Mouse (Mus musculus) CH12.LX (cell line): ENCODE results near the gene 2900026A02Rik. TPM values are rescaled to one million over a fixed set of nuclear protein-coding genes. Genes with fewer than 3 reads are reported as not detected.

Experiments used
- DNase-seq: peaks from one replicate; pipeline ENCODE4 v3.0.0-alpha.2; 2013; ENCODE audit errors: extremely low read depth
- H3K27ac ChIP-seq: 2 replicates; pipeline ENCODE4 v1.5.1; 2012; ENCODE audit warnings: low read depth, mild to moderate bottlenecking, control low read depth, moderate library complexity; ENCODE audit not compliant: insufficient read depth
- H3K27me3 ChIP-seq: replicated peaks from 2 replicates; pipeline ENCODE3; 2012; ENCODE audit warnings: inconsistent platforms
- H3K36me3 ChIP-seq, 2 experiments: replicated peaks in 1 of 2; 2 replicates each; pipeline versions ENCODE3 to v1.6.1; 2012; ENCODE audit warnings: inconsistent platforms in 1 of 2, low read length in 1 of 2, mild to moderate bottlenecking in 1 of 2, mixed read lengths in 1 of 2, moderate library complexity in 1 of 2; ENCODE audit not compliant: control insufficient read depth in 1 of 2, insufficient read depth in 1 of 2
- H3K4me1 ChIP-seq, 2 experiments: 2 replicates each; pipeline ENCODE4 v1.6.1; 2012; ENCODE audit warnings: inconsistent platforms in 1 of 2, moderate library complexity in 1 of 2; ENCODE audit not compliant: insufficient read depth in 2 of 2, control insufficient read depth in 1 of 2
- H3K4me2 ChIP-seq: 2 replicates; pipeline ENCODE4 v1.6.1; 2012; ENCODE audit warnings: low read depth, mild to moderate bottlenecking, control low read depth; ENCODE audit not compliant: poor library complexity, insufficient read depth, severe bottlenecking
- H3K4me3 ChIP-seq, 3 experiments: fragments of 150-350 bp in 1 of 3; sonication (generic) in 1 of 3; replicated peaks in 1 of 3; 2 replicates each; pipeline versions ENCODE3 to v1.5.1; 2011 to 2012; ENCODE audit warnings: low read depth in 2 of 3, low read length in 2 of 3, mild to moderate bottlenecking in 2 of 3, moderate library complexity in 2 of 3, control low read depth in 1 of 3, improper control_type of control experiment in 1 of 3, inconsistent platforms in 1 of 3, mixed read lengths in 1 of 3; ENCODE audit not compliant: poor library complexity in 1 of 3
- H3K79me2 ChIP-seq: replicated peaks from 2 replicates; pipeline ENCODE4 v1.6.1; 2012; ENCODE audit warnings: mild to moderate bottlenecking, moderate library complexity; ENCODE audit not compliant: control insufficient read depth, poor library complexity, insufficient read depth, severe bottlenecking; ENCODE audit errors: extremely low read depth
- H3K9ac ChIP-seq: 2 replicates; pipeline ENCODE4 v1.6.1; 2012; ENCODE audit warnings: low read depth, mild to moderate bottlenecking, control low read depth, moderate library complexity; ENCODE audit not compliant: insufficient read depth
- H3K9me3 ChIP-seq: replicated peaks from 2 replicates; pipeline ENCODE3; 2012; ENCODE audit warnings: low read length, inconsistent platforms, mixed read lengths
- BHLHE40 ChIP-seq: IDR thresholded peaks from 2 replicates; pipeline ENCODE4 v1.6.1; 2011; ENCODE audit warnings: mild to moderate bottlenecking, low read depth, low read length, improper control_type of control experiment
- CHD1 ChIP-seq: IDR thresholded peaks from 2 replicates; pipeline ENCODE4 v1.6.1; 2012; ENCODE audit warnings: low read depth, low read length, improper control_type of control experiment, inconsistent platforms
- CHD2 ChIP-seq: IDR thresholded peaks from 2 replicates; pipeline ENCODE4 v1.6.1; 2011; ENCODE audit warnings: low read length, improper control_type of control experiment
- E2F4 ChIP-seq: IDR thresholded peaks from 2 replicates; pipeline ENCODE4 v1.6.1; 2011; ENCODE audit warnings: low read depth, low read length, improper control_type of control experiment; ENCODE audit not compliant: insufficient replicate concordance
- GABPA ChIP-seq: IDR thresholded peaks from 2 replicates; pipeline ENCODE4 v1.6.1; 2012; ENCODE audit warnings: low read depth, low read length, improper control_type of control experiment, inconsistent platforms; ENCODE audit not compliant: insufficient replicate concordance
- HCFC1 ChIP-seq: IDR thresholded peaks from 2 replicates; pipeline ENCODE4 v1.6.1; 2012; ENCODE audit warnings: low read depth, mild to moderate bottlenecking, inconsistent platforms, low read length, improper control_type of control experiment
- JUND ChIP-seq: conservative IDR thresholded peaks from 2 replicates; pipeline ENCODE4 v1.6.1; 2011; ENCODE audit warnings: low read depth, low read length, improper control_type of control experiment
- MAFK ChIP-seq: IDR thresholded peaks from 2 replicates; pipeline ENCODE4 v1.6.1; 2011; ENCODE audit warnings: low read length, improper control_type of control experiment; ENCODE audit not compliant: insufficient replicate concordance
- MAX ChIP-seq: IDR thresholded peaks from 2 replicates; pipeline ENCODE4 v1.6.1; 2011; ENCODE audit warnings: low read length, improper control_type of control experiment
- MAZ ChIP-seq: IDR thresholded peaks from 2 replicates; pipeline ENCODE4 v1.6.1; 2012; ENCODE audit warnings: low read depth, mild to moderate bottlenecking, inconsistent platforms, low read length, improper control_type of control experiment, moderate library complexity
- MEF2A ChIP-seq: IDR thresholded peaks from 2 replicates; pipeline ENCODE4 v1.6.1; 2014; ENCODE audit warnings: low read depth, mild to moderate bottlenecking, inconsistent platforms, low read length, improper control_type of control experiment, borderline replicate concordance
- MXI1 ChIP-seq: IDR thresholded peaks from 2 replicates; pipeline ENCODE4 v1.6.1; 2011; ENCODE audit warnings: mild to moderate bottlenecking, low read depth, low read length, improper control_type of control experiment
- PAX5 ChIP-seq: IDR thresholded peaks from 2 replicates; pipeline ENCODE4 v1.6.1; 2012; ENCODE audit warnings: low read length, inconsistent platforms, mixed read lengths
- POLR2AphosphoS2 ChIP-seq: IDR thresholded peaks from 2 replicates; pipeline ENCODE4 v1.6.1; 2011; ENCODE audit warnings: low read depth, low read length, improper control_type of control experiment
- RAD21 ChIP-seq: IDR thresholded peaks from 2 replicates; pipeline ENCODE4 v1.6.1; 2011; ENCODE audit warnings: low read depth, mild to moderate bottlenecking, low read length, improper control_type of control experiment, moderate library complexity
- SIN3A ChIP-seq: IDR thresholded peaks from 2 replicates; pipeline ENCODE4 v1.6.1; 2012; ENCODE audit warnings: low read length, improper control_type of control experiment, inconsistent platforms
- TBP ChIP-seq: conservative IDR thresholded peaks from 2 replicates; pipeline ENCODE4 v1.6.1; 2011; ENCODE audit warnings: low read depth, low read length, improper control_type of control experiment
- USF1 ChIP-seq: IDR thresholded peaks from 2 replicates; pipeline ENCODE4 v1.6.1; 2014; ENCODE audit warnings: low read depth, mild to moderate bottlenecking, inconsistent platforms, low read length, improper control_type of control experiment
- ZKSCAN1 ChIP-seq: IDR thresholded peaks from 2 replicates; pipeline ENCODE4 v1.6.1; 2012; ENCODE audit warnings: low read depth, inconsistent platforms, low read length, improper control_type of control experiment, borderline replicate concordance
- ZMIZ1 ChIP-seq: IDR thresholded peaks from 2 replicates; pipeline ENCODE4 v1.6.1; 2012; ENCODE audit warnings: low read depth, mild to moderate bottlenecking, inconsistent platforms, low read length, improper control_type of control experiment
- dilution Hi-C: fragments of 300-500 bp; cut with MboI; formaldehyde crosslinking; loops from 2 replicates; pipeline ENCODE4 v1.14.3; 2020; ENCODE audit warnings: low sequenced_read_pairs; ENCODE audit not compliant: extremely low pct_unique_long_range_greater_than_20kb, extremely low pct_ligation_motif_present
- in situ Hi-C: fragments of 300-500 bp; cut with MboI; formaldehyde crosslinking; loops from 3 replicates; pipeline ENCODE4 v1.14.3; 2019; ENCODE audit warnings: low sequenced_read_pairs, low pct_ligation_motif_present, low pct_unique_long_range_greater_than_20kb, mixed read lengths
- polyA plus RNA-seq: library from polyadenylated mRNA; unstranded; fragments of >175 nt; gene quantifications from 2 replicates; pipeline ENCODE4 v1.2.1, GENCODE M21; 2012; ENCODE audit warnings: low read depth; ENCODE audit not compliant: insufficient read length
- total RNA-seq, 2 experiments: library from RNA; depleted of rRNA; stranded (reverse); fragments of 300-350 nt in 1 of 2; fragments of >200 nt in 1 of 2; gene quantifications; 2 replicates each; pipeline ENCODE4 v1.2.3; 2012 to 2014

Gene 2900026A02Rik
- total and polyA plus RNA-seq, 3 experiments: 0.85 to 4.6 (median 0.93) TPM

DNA sequence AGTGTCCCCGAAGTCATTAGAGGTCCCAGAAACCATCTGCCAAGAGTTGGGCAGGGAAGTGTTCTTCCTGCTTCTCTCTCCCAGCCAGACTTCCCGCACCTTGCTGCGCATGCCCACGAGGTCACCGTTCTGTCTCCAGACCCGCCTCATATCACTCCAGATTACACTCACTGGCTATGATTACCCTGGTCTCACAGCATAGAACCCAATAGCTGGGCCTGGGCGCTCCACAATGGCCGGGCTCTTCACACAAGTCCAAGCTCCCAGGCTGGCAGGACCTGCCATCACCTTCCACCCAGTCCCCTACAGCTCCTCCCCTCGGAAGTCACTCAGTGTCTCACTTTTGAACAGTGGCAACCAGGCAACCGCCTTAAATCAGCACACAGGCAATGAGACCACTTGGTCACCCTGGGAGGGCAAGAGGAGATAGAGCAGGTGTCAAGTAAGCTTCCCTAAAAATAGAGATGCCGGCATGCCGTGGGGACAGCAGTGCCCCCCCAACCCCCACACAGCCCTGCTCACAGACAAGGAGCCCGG, 84.0 kb downstream of the 2900026A02Rik start:
- Histone ChIP-seq H3K27ac (no peak overlapping the region), H3K4me2 (no peak overlapping the region), H3K9me3 (peaks cover 9% of the 10 kb centered on the region), H3K79me2 (no peaks in the 10 kb centered on the region), H3K4me3 (no peak overlapping the region), H3K36me3 (peaks cover 0 to 19% of the 10 kb centered on the region in 2 experiments), H3K9ac (no peak overlapping the region), H3K27me3 (no peaks in the 10 kb centered on the region), H3K4me1 (peaks cover 0 to 23% of the 10 kb centered on the region in 2 experiments; a peak in 3 of 4 replicates)
- dilution Hi-C loops: no loop called here
- in situ Hi-C loops: no loop called here
- TF ChIP-seq GABPA (no peak), CHD1 (no peak), MAX (no peak), ZMIZ1 (no peak), PAX5 (no peak), BHLHE40 (no peak), RAD21 (no peak), CHD2 (no peak), MAZ (no peak), MXI1 (no peak), USF1 (no peak), TBP (no peak), ZKSCAN1 (no peak), POLR2AphosphoS2 (no peak), E2F4 (no peak), JUND (no peak), MEF2A (no peak), SIN3A (no peak)
- no peak for DNase-seq

DNA sequence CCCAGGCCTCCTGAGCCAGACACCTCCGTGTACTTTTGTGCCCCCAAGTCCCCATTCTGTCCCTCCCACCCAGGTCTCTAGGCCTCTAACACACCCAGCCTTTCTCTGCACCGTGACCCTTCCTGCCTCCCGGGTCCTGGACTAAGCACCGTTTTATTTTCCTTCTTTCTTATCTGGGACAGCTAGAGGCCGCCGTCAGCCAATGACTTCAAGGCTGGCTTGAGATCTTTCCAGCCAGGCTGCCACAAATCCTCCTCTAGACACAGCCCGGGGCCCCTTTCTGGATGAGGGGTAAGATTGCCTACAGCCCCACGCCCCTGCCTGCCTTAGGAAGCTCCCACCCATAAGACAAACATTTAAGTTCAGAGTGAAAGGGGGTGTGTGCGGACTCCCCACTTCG, 85.5 kb downstream of the 2900026A02Rik start:
- Histone ChIP-seq H3K9me3 (peaks cover 5% of the 10 kb centered on the region), H3K4me1 (peaks cover 0 to 33% of the 10 kb centered on the region in 2 experiments; a peak in 3 of 4 replicates), H3K79me2 (no peaks in the 10 kb centered on the region), H3K27me3 (no peaks in the 10 kb centered on the region), H3K4me2 (no peak overlapping the region), H3K27ac (no peak overlapping the region), H3K4me3 (no peak overlapping the region), H3K9ac (no peak overlapping the region), H3K36me3 (peaks cover 0 to 15% of the 10 kb centered on the region in 2 experiments)
- in situ Hi-C loops (no loop called here), dilution Hi-C loops (no loop called here)
- TF ChIP-seq HCFC1 (no peak), CHD1 (no peak), MAFK (no peak)
- DNase-seq: no peak
